Mouse (Mus musculus) liver, adult 2 months (tissue): ENCODE data around the gene 6430628N08Rik.

ENCODE experiments used
- CTCF ChIP-seq: fragments of 200-500 bp; IDR thresholded peaks from 2 replicates; pipeline ENCODE4 v1.5.1; 2011; ENCODE audit warnings: low read depth, low read length, control low read depth
- POLR2A ChIP-seq: fragments of 200-500 bp; IDR thresholded peaks from 2 replicates; pipeline ENCODE4 v1.6.1; 2011; ENCODE audit warnings: low read length, control low read depth; ENCODE audit not compliant: insufficient read depth; ENCODE audit errors: extremely low read depth

DNA sequence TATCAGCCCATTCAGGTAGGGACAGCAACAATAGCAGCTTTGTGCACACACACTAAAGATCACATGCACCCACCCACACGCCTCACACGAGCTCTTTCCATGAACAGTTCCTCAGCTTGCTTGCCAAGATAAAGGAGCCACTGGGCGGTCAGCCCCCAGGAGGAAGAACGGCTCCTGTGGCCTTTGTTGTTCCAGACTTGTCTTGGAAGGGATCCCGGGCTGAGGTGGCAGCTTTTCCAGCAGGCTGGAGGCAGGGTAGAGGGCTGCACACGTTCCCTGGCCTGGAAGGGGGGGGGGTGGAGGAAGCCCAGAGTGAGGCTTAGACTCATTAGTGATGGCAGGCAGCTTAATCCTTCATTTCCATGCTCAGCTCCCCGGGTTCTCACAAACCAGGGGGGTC lies 18.2 kb downstream of the 6430628N08Rik start:
- no peak for TF ChIP-seq CTCF
- TF ChIP-seq POLR2A, result no peak
